Mouse (Mus musculus) retina, postnatal 7 days (tissue): ENCODE data around the gene Blvrb.
"Not testable (repeated sequence)": the region's sequence is repeated elsewhere in the genome, so short reads cannot be mapped to it uniquely, and the experiment has no call there.

Experiments
- DNase-seq: peaks from one replicate; pipeline ENCODE4 v3.0.0-alpha.2; 2012; ENCODE audit warnings: low read depth, low spot score

The Blvrb gene

DNA sequence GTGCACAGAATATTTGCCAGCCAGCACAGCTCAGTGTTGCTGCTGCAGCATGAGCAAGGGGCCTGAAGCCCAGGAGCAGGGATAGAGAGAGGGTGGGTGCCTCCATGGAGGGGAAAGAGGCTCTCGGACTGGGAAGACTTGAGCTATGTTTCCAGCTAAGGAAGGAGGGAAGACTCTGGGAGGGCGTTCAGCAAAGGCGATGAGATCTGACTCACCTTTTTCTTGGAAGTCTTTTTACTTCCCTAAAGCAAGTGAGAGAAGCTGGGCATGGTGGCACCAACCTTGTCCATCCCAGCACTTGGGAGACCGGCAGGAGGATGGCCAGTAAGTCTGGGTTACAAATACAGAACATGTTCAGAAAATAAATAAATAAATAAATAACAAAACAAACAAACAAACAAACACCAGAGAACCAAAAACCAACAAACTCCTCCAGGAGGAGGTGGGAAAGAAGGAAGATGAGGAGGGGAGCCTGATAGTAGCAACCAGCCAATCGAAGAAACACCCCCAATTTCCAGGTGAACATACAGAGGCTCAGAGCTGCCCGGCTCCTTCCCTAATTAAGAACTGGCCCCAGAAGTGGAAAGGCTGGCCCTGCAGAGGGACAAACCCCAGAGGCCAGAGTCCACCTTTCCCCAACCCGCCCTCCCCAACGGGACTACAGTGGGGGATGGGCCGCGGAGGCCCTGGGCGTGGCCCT is 33.3 kb downstream of the Blvrb start:
- no peak for DNase-seq

DNA sequence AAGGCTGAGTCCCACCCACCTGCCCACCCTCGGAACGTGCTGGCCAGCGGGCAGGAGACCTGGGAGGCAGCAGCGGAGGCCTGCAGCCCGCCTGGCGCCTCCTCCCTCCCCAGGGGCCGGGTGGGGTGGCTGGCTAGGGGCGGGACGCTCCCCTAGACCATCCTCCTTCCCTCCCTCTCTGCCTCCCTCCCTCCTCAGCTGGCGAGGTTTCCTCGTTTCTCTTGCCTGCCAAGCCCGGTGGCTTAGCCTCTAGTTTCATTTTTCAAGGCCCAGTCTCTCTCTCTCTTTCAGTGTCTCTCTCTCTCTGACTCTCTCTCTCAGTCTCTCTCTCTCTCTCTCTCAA is 33.8 kb downstream of the Blvrb start:
- no peak for DNase-seq

DNA sequence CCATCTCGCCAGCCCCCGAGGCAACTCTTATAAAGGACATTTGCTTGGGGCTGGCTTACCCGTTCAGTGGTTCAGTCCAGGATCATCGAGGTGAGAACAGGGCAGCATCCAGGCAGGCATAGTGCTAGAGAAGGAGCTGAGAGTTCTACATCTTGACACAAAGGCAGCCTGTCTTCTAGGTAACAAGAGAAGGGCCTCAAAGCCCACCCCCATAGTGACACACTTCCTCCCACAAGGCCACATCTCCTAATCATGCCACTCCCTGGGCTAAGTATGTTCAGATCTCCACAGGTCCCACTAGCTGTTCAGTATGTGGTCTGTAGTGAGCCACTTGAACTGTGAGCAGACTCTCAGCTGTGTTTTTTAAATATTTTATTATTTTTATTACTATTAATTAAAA is 36.1 kb downstream of the Blvrb start:
- DNase-seq = no peak

DNA sequence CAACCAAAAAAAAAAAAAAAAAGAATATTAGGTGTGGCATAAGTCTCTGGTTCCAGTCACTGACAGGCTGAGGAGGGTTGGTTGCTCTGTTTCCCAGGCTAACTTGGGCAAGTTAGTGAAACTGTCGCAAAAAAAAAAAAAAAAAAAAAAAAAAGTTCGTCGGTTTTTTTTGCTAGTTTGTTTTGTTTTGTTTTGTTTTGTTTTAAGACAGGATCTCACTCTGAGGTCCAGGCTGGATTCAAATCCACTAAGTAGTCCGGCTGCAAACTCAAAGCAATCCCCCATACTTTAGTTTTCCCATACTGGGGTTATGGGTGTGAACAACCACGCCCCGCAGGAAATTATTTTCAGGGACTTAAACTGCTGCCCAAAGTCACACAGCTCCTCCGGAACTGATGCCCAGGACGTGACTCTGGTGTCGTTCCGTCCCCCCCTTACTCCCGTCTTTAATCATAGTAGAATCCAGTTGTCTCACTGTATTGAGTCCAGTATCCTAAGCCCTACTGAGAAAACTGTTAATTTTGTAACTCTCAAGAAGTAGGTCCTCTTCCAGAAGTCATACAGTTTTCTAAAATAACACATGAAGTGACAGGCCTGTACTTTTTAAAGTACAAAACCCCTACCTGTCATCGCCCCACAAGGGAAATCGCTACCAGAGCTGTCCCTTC is 38.5 kb downstream of the Blvrb start:
- DNase-seq = no peak

DNA sequence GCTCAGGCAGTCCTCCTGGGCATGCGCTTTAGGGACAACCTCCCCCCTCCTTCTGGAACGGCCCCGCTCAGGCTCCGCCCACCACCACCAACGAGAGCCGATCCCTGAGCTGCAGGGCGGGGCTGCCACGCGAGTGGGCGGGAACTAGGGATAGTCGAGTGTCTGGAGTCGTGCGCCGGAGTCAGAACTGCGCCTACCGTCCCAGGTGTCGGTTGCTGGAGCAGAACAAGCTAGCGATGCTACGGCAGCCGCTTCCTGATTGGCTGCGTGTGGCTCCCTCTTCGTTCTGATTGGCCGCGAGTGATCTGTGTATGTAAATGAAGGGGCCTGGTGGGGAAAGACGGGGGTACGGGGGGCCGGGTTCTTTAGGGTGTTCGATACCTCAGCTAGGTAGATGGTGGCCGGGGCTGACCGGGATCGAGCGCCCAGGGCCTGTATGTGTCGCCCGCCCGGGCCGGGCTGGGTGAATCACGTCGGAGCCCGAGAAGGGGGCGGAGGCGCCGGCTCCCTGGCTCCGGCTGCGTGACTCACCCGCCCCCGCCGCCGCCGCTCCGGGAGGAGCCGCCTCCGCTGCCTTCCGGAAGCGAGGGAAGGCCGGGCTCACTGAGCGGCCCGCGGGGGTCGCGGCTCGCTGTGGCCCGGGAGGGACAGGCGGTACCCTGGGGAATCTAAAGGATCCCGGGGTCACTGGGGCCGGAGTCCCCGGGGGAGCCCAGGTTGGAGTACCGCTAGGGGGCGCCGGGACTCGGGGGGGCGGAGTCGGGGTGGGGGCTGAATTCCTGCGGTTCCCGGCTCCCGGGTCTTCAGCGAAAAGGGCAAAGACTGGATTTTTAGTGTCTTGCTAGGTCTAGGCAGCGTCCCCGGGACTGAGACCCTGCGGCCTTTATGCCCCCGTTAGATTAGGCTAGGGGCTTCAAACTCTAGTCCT is 39.3 kb downstream of the Blvrb start, which contains the start of gene Sertad1:
Gene Sertad1, plus strand, starts transcription at position 141 of the 928 bp plus-strand sequence.
- DNase-seq = peak; percentile 98

DNA sequence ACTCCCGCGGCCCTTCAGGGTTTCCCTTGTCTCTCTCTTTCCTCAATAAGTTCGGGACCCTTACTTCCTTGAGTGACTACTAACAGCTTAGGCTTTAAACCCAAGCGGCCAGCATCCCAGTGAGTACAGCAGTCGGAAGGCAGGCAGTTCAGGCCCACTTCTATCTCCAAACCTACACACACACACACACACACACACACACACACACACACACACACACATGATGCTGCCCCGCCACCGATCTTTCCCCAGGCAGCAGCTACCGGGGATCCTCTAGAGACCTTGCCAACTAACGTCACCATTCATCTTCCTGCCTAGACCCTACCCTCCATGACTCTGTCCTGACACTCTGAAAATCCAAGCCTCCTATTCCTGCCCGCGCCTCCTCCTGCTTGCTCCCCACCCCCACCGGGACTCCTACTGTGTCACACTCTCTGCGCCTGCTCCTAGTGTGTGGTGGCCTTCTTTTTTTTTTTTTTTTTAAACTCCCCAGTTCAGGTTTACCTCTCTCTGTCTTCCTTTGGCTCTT is 40.0 kb downstream of the Blvrb start:
- no peak for DNase-seq

DNA sequence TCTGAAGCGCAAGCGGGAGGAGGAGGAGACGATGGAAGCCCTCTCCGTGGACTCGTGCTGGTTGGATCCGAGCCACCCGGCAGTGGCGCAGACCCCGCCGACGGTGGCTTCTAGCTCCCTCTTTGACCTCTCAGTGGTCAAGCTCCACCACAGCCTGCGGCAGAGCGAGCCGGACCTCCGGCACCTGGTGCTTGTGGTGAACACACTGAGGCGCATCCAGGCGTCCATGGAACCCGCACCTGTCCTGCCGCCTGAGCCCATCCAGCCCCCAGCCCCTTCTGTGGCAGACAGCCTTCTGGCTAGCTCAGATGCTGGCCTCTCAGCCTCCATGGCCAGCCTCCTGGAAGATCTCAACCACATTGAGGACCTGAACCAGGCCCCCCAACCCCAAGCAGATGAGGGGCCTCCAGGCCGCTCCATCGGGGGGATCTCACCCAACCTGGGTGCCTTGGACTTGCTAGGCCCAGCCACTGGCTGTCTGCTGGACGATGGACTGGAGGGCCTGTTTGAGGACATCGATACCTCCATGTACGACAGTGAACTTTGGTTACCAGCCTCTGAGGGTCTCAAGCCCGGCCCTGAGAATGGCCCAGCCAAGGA is 41.6 kb downstream of the Blvrb start:
- DNase-seq = no peak

DNA sequence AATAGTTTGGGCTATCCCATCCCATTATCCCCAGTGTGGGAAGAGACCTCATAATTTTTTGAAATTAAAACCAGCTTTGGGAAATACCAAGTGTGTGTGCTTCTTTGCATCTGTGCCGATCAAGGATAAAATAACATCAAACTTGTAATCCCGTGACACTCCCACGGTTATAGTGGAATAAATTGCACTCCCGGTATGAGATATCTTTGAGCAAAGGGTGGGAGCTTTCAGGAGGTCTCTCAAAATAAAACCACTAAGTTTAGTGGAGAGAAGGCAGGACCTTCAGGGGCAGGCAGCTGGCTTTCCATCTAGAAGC is 42.4 kb downstream of the Blvrb start:
- no peak for DNase-seq

DNA sequence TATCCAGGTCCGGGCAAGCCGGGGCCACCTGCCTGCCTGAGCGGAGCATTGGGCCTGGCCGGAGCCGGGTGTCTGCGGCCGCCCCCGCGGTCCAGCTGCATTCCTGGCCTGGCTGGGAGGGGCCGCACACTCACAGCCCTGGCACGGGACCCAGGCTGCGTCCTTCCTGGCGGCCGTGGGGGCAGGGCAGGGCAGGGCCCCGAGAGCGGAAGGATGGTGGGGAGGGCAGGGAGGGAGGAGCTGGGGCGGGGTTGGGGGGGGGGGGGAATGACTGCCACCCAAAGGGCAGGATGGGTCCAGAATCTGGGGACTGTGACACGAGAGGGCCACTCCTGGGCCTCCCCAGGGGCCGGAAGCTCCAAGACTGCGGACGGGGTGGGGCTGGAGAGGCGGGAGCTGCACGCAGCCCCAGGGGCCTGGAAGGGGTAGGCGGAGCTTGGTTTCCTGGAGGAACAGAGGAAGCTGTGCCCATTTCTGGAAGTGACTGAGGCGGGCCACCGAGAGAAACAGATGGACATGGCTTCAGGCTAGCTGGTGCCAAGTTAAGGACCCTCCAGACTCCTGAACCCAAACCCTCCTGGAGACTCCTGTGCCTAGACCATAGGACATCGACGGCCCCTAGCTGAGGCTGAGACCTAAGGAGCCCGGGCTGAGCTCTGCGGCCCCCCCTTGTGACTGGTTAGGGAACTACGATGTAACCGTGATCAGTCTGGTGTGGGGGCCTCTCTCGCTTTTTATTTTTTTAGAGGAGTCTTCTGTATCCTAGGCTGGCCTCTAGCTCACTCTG is 43.0 kb downstream of the Blvrb start:
- DNase-seq = no peak

DNA sequence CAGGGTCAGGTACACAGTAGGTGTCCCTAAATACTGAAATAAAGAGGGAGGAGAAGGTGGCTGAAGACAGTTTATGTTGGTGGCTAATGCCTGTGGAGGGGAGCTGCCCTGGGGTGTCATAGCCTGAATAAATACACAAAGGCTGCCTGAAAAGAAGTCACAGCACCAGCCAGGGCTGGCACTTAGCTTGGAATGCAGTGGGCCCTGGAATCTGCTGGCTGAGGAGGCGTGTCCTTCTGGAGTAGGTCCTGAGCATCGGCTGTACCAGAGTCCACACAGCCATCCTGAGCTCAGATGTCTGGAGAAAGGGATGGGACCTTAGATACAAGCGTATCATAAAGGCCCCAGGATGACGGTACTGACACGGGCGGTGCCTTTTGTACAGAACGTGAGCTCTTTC is 44.1 kb downstream of the Blvrb start:
- DNase-seq = no peak

DNA sequence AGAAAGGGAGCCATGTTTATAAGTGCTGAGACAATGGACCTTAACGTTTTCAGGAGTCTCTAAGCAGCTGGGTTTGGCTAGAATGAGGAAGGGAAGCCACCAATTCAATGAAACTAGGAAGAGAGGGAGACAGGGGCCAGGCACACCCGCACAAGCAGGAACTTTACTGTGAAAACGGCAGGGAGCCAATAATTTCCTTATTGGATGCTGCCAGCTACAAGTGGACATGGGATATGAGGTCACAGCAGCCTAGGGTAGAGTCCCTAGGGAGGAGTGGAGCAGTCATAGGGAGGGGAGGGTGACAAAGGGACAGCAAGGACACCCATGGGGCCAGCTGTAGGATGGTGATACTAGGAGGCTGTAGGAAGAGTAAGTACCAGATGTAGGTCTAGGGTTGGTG is 45.2 kb downstream of the Blvrb start:
- DNase-seq = no peak

DNA sequence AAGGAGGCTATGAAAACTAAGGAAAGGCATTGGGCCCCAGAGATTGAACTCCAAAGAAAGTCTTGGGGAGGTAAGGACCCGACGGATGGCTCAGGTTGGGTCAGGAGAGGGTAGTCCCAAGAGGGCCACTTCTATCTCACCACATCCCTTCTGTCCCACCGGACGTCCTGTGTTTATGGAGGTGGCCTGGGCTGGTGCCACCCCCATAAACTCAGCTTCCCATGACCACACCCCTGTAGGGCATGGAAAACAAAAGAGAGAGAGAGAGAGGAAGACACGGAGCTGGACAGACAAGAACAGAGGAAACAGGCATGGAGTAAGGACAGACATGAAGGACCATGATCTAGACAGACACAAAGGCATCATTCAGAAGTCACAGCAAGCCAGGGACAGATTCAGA is 45.7 kb downstream of the Blvrb start:
- no peak for DNase-seq

DNA sequence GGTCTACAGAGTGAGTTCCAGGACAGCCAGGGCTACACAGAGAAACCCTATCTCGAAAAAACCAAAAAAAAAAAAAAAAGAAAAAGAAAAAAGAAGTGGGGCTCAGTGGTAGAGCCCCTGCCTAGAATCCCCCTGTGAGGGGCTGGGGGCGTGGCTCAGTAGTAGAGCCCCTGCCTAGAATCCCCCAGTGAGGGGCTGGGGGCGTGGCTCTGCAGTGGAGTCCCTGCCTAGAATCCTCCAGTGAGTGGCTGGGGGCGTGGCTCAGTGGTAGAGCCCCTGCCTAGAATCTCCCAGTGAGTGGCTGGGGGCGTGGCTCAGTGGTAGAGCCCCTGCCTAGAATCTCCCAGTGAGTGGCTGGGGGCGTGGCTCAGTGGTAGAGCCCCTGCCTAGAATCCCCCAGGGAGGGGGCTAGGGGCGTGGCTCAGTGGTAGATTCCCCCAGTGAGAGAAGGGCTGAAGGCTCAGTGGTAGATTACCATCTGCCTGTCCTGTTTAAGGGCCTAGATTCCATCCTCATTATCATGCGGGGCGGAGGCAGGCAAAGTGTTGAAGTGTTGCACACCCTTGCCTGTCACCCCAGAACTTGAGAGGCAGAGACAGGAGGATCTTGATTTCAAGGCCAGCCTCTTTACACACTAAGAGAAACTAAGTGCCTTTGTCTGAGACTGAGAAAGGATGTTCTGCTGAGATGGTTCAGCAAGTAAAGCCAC is 47.0 kb downstream of the Blvrb start:
- DNase-seq = not testable (repeated sequence)

DNA sequence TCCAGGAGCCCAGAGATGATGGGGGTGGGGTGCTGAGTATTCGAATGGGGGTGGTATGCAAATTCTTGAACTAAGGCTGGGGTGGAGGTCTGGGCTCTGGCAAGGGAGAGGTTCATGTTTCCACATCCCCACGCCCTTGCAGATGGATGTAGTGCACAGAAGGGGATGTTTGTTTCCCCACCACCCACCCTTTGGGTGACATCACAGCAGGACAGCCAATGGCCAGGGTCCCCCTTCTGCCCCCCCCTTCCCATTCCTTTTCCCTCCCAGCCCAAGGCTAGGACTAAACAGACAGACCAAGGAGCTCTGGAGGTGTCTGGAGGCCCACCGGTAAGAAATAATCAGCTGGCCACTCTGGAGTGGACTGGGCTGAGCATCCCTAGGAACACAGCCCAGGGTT is 51.3 kb downstream of the Blvrb start, which contains the start of gene Prx:
Gene Prx, plus strand, starts transcription at position 289 of the 400 bp plus-strand sequence.
- no peak for DNase-seq

DNA sequence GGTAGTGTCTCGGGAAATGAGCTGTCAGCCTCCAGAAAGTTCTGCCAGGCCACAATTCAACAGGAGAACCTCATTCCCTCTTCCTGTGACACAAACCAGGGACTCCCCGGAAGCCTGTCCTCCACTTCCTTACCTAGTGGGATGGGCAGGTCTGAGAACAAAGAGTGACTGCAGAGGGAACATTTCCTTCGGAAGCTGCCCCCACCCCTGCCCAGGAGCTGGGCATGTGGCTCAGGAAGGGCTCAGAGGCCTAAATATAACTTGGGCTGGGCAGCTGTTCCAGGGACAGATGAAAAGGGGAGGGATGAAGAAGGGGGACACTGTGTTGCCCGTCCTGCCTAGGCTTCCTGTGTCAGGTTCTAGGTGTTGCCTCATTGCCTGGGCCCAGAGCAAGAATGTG is 53.8 kb downstream of the Blvrb start:
- no peak for DNase-seq

DNA sequence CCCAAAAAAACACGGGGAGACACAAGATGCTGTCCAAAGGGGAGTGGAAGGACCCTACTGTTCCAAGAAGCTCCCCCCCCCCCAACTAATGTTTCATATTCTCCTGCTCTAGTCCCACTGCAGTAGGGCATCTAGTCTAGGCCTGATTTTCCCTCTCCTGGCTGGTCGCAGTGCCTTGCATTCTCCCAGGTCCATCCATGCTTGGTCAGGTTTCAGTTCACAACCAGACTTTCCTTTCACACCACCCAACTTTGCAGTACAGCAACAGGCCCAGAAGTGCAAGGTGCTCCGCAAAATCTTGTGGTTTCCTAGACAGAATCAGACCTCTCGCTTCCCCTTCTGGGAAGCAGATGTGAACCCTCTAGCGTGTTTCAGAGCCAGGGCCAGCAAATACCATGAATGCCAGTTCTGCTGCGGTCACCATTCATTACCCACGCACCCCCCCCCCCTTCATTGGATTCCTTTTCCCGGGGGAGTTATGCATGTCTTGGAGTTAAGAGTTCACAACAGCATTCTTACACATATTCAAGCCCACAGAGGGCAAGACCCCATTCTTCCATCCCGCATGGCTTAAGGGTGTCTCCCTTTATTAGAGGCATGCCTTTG is 59.1 kb downstream of the Blvrb start:
- no peak for DNase-seq

DNA sequence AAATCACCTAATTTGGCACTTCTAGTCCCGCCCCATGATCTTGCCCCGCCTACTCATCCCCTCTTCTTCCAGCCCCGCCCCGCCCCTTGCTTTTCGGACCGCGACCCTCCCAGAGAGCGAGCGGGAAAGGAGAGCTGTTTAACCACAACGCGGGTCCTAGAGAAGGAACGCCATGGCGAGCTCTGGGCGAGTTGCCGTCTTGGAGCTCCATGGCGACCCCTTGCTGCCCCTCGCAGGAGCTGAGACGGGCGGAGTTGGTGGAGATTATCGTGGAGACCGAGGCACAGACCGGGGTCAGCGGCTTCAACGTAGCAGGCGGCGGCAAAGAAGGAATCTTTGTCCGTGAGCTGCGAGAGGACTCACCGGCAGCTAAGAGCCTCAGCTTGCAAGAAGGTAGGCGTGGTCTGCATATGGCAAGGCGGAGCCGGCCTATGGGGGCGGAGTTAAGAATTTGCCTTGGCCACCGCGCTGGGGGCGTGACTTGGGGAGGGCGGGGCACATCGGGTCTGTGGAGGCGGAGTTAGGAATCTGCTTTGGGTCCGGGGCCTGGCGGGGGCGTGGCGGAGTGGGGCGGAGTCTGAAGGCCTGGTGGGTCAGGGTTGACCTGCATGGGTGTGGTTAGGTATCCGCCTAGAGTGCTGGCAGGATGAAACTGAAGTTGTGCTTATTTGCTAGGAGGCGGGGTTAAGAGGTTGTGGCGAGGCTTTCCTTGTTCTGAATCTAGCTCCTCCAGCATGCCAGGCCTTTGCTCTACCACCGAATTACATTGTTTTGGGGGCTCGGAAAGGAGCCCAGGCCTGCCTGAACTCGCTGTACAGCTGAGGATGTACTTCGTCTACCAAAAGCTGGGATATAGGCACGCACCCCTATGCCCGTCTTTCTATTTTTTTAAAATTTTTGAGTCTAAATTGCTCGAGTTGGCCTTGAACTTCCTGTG is 60.2 kb downstream of the Blvrb start:
- DNase-seq = peak; percentile 93

DNA sequence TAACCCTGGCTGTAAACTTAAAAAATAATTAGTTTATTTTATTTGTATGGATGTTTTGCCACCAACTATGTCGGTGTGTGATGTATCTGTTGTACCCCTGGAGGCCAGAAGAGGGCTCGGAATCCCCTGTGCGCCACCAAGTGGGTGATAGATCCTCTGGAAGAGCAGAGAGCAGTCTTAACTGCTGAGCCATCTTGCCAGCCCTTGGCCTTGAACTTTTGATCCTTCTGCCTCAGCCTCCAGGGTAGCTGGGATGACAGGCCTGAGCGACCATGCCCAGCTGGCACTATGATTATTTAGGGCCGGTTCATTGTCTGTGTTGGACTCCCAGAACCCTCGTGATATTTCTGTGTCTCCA is 60.8 kb downstream of the Blvrb start:
- DNase-seq = no peak

DNA sequence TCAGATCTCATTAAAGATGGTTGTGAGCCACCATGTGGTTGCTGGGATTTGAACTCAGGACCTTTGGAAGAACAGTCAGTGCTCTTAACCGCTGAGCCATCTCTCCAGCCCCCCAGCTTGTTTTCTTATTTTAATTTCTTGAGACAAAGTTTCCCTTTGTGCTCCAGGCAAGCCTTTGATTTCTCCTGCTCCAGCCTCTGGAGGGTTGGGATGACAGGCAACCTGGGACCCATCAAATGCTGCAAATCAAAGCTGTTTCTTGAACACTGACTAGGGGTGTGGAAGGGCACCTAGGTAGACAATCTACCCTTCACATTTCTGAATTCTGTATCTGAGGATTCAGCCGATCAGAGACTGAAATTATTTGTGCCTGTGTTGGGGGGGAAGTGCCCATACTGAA is 63.0 kb downstream of the Blvrb start:
- no peak for DNase-seq
